Mouse (Mus musculus) cerebellum, adult 2 months (tissue): ENCODE results near the gene Cltb.

Experiments used
- CTCF ChIP-seq: fragments of 200-500 bp; IDR thresholded peaks from 2 replicates; pipeline ENCODE4 v1.5.1; 2011; ENCODE audit warnings: low read depth, mild to moderate bottlenecking, control low read depth, low read length, moderate library complexity, borderline replicate concordance; ENCODE audit not compliant: insufficient read depth
- POLR2A ChIP-seq: fragments of 200-500 bp; IDR thresholded peaks from 2 replicates; pipeline ENCODE4 v1.6.1; 2011; ENCODE audit warnings: low read length, control low read depth, borderline replicate concordance; ENCODE audit not compliant: insufficient read depth

GRCm38 (mm10) chr13:54616307-54616706 is 5.2 kb upstream of the Cltb start:
- TF ChIP-seq CTCF (no peak), POLR2A (no peak)
